Mouse (Mus musculus): ENCODE data around the gene D11Wsu47e. TPM values are rescaled to one million over a fixed set of nuclear protein-coding genes. Genes with fewer than 3 reads are reported as not detected.
A peak's percentile ranks its signal among the peaks of the same experiment; 100 is the strongest.

The D11Wsu47e gene
- polyA plus RNA-seq, 1 experiment from 2014 or later = 24.3 TPM

DNA sequence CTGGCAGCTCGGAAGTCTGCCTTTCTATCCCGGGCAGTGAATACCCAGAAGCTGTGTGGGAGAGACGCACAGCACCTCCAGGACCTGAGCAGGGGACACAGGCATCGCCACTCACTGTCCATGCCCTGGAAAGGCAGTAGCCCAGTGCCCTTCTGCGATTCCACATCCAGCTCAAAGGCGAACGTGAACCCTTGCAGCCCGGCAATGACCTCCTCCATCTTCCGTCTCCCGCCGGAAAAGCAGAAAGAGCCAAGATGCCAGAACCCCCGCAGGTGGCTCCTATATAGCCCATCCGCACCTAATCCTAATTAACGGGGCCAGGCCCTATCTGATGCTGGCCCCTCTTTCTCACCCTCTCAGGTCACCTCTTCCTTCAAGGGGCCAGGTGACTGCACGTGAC lies 25.1 kb downstream of the D11Wsu47e start:
- peak overlapping the region; percentile 76; the same call in 1 of the 2 replicates for H3K27ac ChIP-seq (replicated peaks)
- ATAC-seq (ENCODE audit: low FRiP score, low read depth) = no peak
- peaks cover 9% of the 10 kb centered on the region; the same call in 1 of the 2 replicates for H3K36me3 ChIP-seq
- WGBS = 9% methylated on average over 15 of the region's 15 CpGs
- H3K9me3 ChIP-seq = no peaks in the 10 kb centered on the region
- H3K4me2 ChIP-seq (replicated peaks) = peak overlapping the region; percentile 31; the same call in 1 of the 2 replicates
- peaks cover 23% of the 10 kb centered on the region for H3K4me1 ChIP-seq
- no peak overlapping the region for H3K4me3 ChIP-seq
- peaks cover 22% of the 10 kb centered on the region for H3K27me3 ChIP-seq
- H3K9ac ChIP-seq (replicated peaks) = peak overlapping the region; percentile 7; the same call in 1 of the 2 replicates

DNA sequence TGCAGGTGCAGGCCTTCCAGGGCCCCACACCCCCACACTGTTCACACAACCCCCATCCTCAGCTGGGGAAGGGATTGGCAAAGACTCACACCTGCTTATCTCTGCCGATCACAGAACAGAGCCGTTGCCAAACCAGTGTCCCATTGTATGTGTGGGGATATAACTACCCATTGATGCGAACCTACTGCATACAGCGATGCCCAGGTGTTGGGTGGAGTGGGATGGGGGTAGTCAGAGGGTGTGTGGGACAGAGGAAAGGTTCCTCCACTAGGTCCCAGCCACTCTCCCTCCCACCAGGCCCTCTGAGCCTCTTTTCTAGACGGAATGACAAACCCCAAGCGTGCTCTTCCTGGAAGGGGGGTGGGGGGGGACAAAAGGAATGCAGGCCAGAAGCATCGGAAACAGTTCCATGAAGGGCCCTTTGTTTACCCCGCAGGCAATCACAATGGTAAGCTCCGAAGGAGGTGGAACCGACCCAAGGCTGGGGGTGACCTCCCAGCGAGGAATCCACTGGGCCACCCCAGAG lies 25.6 kb downstream of the D11Wsu47e start, which contains the start of gene Cpsf4l:
Gene Cpsf4l, minus strand, starts transcription at position 287 of the 526 bp plus-strand sequence.
- Histone ChIP-seq H3K9ac (replicated peaks) (peak within 1 kb of the TSS; percentile 40), H3K9me3 (no peaks in the 10 kb centered on the region), H3K27ac (replicated peaks) (peak within 1 kb of the TSS; percentile 76), H3K4me1 (peaks cover 23% of the 10 kb centered on the region), H3K36me3 (peaks cover 9% of the 10 kb centered on the region; the same call in 1 of the 2 replicates), H3K4me3 (no peak within 1 kb of the TSS), H3K27me3 (peaks cover 22% of the 10 kb centered on the region), H3K4me2 (replicated peaks) (peak within 1 kb of the TSS; percentile 31)
- WGBS = 2% methylated on average over 11 of the region's 11 CpGs
- peak; percentile 80 for ATAC-seq (ENCODE audit: low FRiP score, low read depth)

DNA sequence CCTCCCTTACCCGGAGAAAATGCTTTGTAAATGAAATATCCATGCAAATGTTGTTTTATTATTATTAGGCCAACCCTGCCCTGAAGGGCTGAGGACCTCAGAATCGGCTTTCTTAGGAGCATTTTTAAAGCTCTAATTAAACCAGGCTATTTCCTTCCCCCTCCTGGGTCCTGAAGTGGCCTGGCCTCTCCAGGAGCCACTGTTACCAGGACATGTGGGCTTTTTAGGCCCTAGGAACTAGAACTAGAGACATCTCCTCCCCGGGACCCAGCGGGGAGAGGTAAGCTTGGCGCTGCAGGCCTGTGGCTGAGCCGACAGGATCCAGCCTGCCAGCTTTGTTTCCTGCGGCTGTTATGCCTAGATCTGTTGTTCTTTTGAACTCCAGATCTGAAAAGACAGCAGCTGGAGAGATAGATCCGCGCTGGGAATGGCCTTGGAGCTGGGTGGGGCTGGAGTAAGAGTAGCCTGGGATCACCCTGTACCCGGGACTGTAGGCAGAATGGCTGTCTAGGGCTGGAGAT lies 26.1 kb downstream of the D11Wsu47e start:
- Histone ChIP-seq H3K9me3 (no peaks in the 10 kb centered on the region), H3K27me3 (peaks cover 22% of the 10 kb centered on the region), H3K27ac (replicated peaks) (peak overlapping the region; percentile 76), H3K4me3 (no peak overlapping the region), H3K36me3 (peaks cover 9% of the 10 kb centered on the region; the same call in 1 of the 2 replicates), H3K9ac (replicated peaks) (peak overlapping the region; percentile 40), H3K4me2 (replicated peaks) (peak overlapping the region; percentile 31), H3K4me1 (peaks cover 23% of the 10 kb centered on the region)
- ATAC-seq (ENCODE audit: low FRiP score, low read depth) = peak; percentile 53
- 0% methylated on average over 10 of the region's 10 CpGs for WGBS

DNA sequence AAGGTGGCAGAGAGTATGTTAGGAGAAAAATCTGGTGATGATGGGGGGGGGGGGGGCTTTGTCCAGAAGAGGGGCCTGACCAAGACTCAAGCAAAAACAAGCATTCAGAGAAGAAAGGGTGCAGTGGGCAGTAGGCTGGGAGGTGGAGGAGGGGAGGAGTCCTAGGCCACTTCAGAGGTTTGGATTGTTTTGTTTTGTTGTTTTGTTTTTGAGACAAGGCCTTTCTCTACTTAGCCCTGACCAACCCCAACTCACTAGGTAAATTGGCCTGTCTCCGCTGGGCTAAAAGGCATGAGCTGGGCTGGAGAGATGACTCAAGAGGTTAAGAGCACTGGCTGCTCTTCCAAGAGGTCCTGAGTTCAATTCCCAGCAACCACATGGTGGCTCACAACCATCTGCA lies 26.8 kb downstream of the D11Wsu47e start:
- Histone ChIP-seq H3K36me3 (peaks cover 9% of the 10 kb centered on the region; the same call in 1 of the 2 replicates), H3K4me2 (replicated peaks) (0 out of 2 replicates have a peak overlapping the region, but pooled peaks have one; percentile 31), H3K4me3 (no peak overlapping the region), H3K9me3 (no peaks in the 10 kb centered on the region), H3K27ac (replicated peaks) (peak overlapping the region; percentile 76), H3K27me3 (peaks cover 22% of the 10 kb centered on the region), H3K9ac (replicated peaks) (no peak overlapping the region; the same call in 1 of the 2 replicates), H3K4me1 (peaks cover 23% of the 10 kb centered on the region)
- no peak for ATAC-seq (ENCODE audit: low FRiP score, low read depth)
- 37% methylated on average over 1 of the region's 1 CpGs for WGBS

DNA sequence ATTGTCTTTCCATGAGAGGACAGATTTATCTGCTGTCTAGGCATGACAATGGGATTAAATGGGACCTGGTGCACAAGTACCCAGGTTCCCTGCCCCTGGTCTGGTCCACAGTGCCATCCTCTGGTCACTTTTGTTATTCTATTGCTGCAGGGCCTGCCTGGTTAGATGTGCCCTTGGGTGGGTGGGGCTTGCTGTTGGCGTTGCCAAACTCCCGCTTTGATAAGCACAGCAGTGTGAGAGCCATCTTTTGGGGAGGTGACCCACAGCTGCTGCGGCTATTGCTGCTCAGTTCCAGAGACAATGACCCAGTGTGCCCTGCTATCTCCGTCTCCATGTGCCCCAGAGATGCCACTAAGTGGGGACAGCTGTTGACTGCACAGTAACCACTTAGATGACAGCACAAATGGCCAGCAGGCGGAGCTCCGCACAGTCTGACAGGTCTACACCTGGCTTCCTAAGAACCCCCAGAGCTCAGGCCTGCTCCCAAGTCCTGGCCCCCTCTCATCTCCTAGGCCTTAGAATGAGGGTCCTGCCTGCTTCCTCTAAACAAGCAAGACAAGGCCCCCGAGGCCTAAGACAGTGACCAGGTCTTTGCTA lies 31.0 kb downstream of the D11Wsu47e start:
- Histone ChIP-seq H3K4me2 (replicated peaks) (no peak overlapping the region), H3K36me3 (no peaks in the 10 kb centered on the region), H3K4me3 (no peak overlapping the region), H3K9me3 (no peaks in the 10 kb centered on the region), H3K9ac (replicated peaks) (no peak overlapping the region), H3K27ac (replicated peaks) (no peak overlapping the region), H3K27me3 (no peaks in the 10 kb centered on the region), H3K4me1 (peaks cover 10% of the 10 kb centered on the region)
- ATAC-seq (ENCODE audit: low FRiP score, low read depth) = no peak
- WGBS = 70% methylated on average over 7 of the region's 7 CpGs

DNA sequence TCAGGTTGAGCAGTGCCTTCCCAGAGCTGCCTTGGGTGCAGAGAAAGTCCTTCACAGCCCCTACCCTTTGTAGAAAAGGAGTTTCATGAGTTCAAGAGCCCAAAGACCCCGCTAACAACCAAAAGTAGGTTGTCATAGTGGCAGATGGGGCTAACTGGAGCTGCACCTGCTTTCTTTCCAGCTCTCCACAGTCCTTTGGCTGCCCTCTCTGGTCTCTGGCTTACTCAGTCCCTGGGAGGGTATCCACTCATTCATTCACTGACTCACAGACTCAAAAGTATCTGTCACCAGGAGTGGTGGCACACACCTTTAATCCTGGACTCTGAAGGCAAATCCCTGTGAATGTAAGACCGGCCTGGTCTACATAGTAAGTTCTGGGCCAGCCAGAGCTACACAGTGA lies 31.9 kb downstream of the D11Wsu47e start:
- H3K27ac ChIP-seq (replicated peaks) = no peak overlapping the region
- H3K36me3 ChIP-seq = no peaks in the 10 kb centered on the region
- H3K9me3 ChIP-seq = no peaks in the 10 kb centered on the region
- H3K4me3 ChIP-seq = no peak overlapping the region
- 0 out of 2 replicates have a peak, but pooled peaks cover under 1% of the 10 kb centered on the region for H3K4me1 ChIP-seq
- no peak overlapping the region for H3K9ac ChIP-seq (replicated peaks)
- no peaks in the 10 kb centered on the region for H3K27me3 ChIP-seq
- H3K4me2 ChIP-seq (replicated peaks) = no peak overlapping the region
- WGBS = 89% methylated on average over 2 of the region's 2 CpGs
- no peak for ATAC-seq (ENCODE audit: low FRiP score, low read depth)

DNA sequence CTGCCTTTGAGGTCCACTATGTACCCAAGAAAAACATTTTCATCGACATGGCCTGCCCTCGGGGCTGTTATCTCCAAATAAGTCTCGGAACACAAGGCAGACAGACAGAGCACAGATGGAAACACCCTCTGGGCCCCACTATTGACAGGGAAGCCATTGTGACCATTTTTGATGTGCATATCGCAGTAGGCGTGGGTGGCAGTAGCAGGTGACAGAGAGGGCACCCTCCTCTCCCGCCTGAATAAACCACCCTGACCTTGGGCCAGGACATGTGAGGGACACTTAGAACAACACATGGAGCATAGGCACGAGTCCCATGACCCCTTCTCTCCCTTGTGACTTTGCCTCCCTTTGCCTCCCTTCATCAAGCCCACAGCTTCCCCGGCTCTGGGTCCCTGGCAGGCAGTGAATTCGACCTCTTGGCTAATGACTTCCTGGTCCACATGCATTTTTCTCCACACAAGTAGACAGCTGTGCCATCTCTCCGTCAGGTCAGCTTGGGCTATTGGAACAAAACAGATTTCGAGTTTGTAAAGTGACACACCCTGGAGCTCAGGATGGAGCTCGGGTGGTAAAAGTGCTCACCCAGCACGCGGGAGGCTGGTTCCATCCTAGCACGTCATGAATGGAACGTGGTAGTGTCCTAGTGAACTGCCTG lies 33.7 kb downstream of the D11Wsu47e start:
- ATAC-seq (ENCODE audit: low FRiP score, low read depth) = no peak
- Histone ChIP-seq H3K4me3 (no peak overlapping the region), H3K4me2 (replicated peaks) (no peak overlapping the region), H3K27me3 (no peaks in the 10 kb centered on the region), H3K36me3 (no peaks in the 10 kb centered on the region), H3K9me3 (no peaks in the 10 kb centered on the region), H3K4me1 (no peaks in the 10 kb centered on the region), H3K27ac (replicated peaks) (no peak overlapping the region), H3K9ac (replicated peaks) (no peak overlapping the region)
- 69% methylated on average over 16 of the region's 16 CpGs for WGBS

DNA sequence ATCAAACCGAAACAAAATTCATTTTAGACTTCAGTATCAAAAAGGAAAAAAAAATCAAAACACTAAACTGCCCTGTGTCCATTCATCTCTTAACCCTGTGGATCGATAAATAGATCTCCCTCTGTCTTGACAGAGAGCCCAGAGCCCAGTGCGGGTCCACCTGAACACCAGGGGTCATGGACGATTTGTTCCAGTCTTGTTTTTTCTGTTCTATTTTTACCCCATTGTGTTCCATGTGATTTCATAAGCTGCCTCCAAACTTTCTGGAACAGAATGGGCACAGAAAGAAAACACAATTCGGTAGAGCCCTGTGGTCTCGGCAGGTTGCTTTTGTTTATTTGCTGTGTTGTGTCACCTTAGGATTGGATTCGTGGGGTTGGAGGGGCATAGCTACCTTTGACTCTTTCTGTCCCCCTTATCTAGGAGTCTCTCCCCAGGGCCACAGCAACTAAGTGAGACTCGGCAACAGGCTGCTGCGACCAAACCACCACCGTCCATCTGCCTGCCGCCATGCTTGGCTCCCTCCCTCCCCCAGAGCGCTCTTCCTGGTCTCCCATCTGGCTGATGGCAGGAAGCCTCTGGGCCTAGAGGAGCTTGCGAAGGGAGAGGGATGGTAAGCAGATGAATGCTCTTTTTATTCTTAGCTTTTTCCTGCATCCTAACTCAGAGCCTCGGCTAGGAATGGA lies 38.3 kb downstream of the D11Wsu47e start:
- no peaks in the 10 kb centered on the region for H3K27me3 ChIP-seq
- 80% methylated on average over 14 of the region's 14 CpGs for WGBS
- no peak overlapping the region for H3K27ac ChIP-seq (replicated peaks)
- no peak overlapping the region for H3K4me2 ChIP-seq (replicated peaks)
- H3K36me3 ChIP-seq = peaks cover 25% of the 10 kb centered on the region
- no peaks in the 10 kb centered on the region for H3K9me3 ChIP-seq
- peaks cover 10% of the 10 kb centered on the region for H3K4me1 ChIP-seq
- H3K9ac ChIP-seq (replicated peaks) = no peak overlapping the region
- no peak overlapping the region for H3K4me3 ChIP-seq
- ATAC-seq (ENCODE audit: low FRiP score, low read depth) = no peak

DNA sequence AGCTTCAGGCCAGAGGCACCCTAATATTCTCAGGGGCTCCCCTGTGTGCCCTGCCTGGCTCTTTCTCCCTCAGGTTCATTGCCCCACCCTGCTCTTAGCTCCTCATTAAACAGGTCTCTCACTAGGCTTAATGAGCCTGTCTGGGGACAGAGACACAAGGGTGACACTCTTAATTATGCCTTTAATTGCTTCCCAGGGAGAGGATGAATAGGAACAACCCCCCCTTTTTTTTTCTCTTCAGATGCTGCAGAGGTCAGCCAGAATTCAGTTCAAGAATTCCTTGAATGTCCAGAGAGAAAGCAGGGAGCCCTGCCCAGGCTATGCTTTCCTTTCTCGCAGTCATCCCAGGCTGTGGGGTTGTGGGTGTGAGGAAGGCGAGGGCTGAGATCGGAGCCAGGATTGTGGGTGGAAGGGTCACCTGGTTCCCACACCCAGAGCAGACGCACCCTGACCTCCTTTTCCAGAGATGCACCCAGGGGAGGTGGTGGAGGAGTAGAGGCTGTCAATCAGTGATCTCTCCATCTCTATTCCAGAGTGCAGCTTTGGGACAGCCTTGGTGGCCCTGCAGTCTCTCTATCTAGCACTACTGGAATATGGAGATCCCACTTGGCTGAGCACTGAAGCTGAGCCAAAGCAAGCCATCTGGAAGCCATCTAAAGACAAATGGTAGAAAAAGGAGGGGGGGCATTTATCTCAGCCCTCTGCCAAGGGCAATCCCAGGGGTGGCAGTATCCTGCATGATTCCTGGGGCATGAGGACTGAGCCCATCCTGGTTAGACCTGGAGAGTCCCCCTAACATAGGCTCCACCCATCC lies 41.2 kb downstream of the D11Wsu47e start:
- Histone ChIP-seq H3K9ac (replicated peaks) (no peak overlapping the region), H3K4me2 (replicated peaks) (no peak overlapping the region), H3K4me1 (peaks cover 18% of the 10 kb centered on the region), H3K27me3 (no peaks in the 10 kb centered on the region), H3K36me3 (peaks cover 45% of the 10 kb centered on the region), H3K9me3 (no peaks in the 10 kb centered on the region), H3K4me3 (no peak overlapping the region), H3K27ac (replicated peaks) (no peak overlapping the region)
- ATAC-seq (ENCODE audit: low FRiP score, low read depth) = no peak
- WGBS = 88% methylated on average over 4 of the region's 4 CpGs

DNA sequence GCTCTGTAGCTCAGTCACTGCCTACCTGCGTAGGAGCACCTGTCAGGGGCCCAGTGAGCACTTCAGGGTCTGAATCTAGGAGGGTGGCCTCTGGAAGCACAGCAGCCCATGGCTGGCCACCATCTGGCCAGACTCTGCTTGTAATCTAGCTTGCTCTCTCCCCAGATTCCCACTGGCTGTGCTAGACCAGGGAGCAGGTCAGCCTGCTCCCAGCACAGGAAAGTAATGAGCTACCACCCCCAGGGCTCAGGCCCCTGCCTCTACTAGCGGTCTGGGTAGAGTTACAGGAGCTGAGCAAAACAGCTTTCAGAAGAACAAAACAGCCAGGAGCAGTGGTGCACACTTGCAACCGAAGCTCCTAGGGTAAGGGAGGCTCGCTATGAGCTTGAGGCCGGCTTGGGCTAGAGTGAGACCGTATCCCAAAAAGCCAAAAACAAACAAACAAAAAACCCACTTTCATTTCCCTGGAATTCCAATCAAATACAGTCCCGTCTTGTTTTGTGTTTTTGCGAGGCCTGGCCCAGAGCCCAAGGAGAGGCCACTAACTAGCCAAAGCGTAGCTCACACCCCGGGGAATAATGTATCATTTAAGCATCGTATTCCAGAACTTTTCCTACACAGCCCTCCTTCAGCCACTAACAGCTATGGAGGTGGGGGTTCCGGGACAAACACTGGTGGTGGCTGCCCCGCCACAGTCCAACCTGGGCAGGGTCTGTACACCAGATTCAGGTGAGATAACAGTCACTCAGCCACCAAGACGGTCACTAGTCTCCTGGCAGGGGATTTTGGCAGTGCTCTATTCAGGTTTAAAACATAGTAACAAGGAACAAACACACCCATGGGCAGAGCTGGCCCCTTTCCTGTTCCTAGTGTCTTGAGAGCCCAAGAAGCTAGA lies 43.0 kb downstream of the D11Wsu47e start:
- 89% methylated on average over 14 of the region's 14 CpGs for WGBS
- Histone ChIP-seq H3K4me2 (replicated peaks) (no peak overlapping the region), H3K27ac (replicated peaks) (no peak overlapping the region), H3K4me3 (no peak overlapping the region), H3K4me1 (peaks cover 24% of the 10 kb centered on the region), H3K36me3 (peaks cover 45% of the 10 kb centered on the region), H3K9me3 (no peaks in the 10 kb centered on the region), H3K9ac (replicated peaks) (no peak overlapping the region), H3K27me3 (no peaks in the 10 kb centered on the region)
- no peak for ATAC-seq (ENCODE audit: low FRiP score, low read depth)
